17 mouse cellular contexts compared by ENCODE assay signal in genomic region chr2:18856461-18856860, GRCm38 (mm10).
"Had no signal": no experiment of that assay in that cellular context is flagged by ENCODE, and none has a peak within 500 bp of the region (broad histone marks: within the 10 kb centered on the region; RNA-seq: fewer than 3 reads in every experiment).

No protein-coding gene starts in this region.

- H3K4me1 ChIP-seq: lung, embryonic 15.5 days; stomach, embryonic 15.5 days had no signal

- H3K9ac ChIP-seq: limb, embryonic 12.5 days; liver, embryonic 13.5 days; liver, postnatal 0 days; lung, embryonic 15.5 days; midbrain, embryonic 13.5 days; neural tube, embryonic 12.5 days; stomach, embryonic 15.5 days had no signal

- H3K36me3 ChIP-seq: limb, embryonic 12.5 days; lung, embryonic 15.5 days; midbrain, embryonic 13.5 days; neural tube, embryonic 12.5 days had no signal

- DNase-seq: kidney, postnatal 36 days; layer of hippocampus, adult 9-11 months; layer of hippocampus, postnatal 36 days; liver; liver, embryonic 13.5 days; liver, postnatal 0 days; lung, postnatal 14 days; right cerebral cortex, postnatal 14 days; thymus, postnatal 4 days had no signal

- H3K27me3 ChIP-seq: liver, embryonic 13.5 days; lung, embryonic 15.5 days; megakaryocyte, embryonic 14.5 days; neural tube, embryonic 12.5 days; stomach, embryonic 15.5 days had no signal

- H3K27ac ChIP-seq: kidney, postnatal 0 days; limb, embryonic 12.5 days; liver, embryonic 13.5 days; lung, embryonic 15.5 days; macrophage; midbrain, embryonic 13.5 days; neural tube, embryonic 12.5 days; stomach, embryonic 15.5 days had no signal

- H3K4me3 ChIP-seq: limb, embryonic 12.5 days; liver, embryonic 13.5 days; lung, embryonic 15.5 days; megakaryocyte, embryonic 14.5 days; midbrain, embryonic 13.5 days; neural tube, embryonic 12.5 days; stomach, embryonic 15.5 days had no signal
